Mouse (Mus musculus): ENCODE results near the gene Ntrk2. TPM values are rescaled to one million over a fixed set of nuclear protein-coding genes. Genes with fewer than 3 reads are reported as not detected.

The Ntrk2 gene
- polyA plus RNA-seq, 2 experiments = 0.04 to 0.07 TPM

- Histone ChIP-seq H3K4me2 (ENCODE audit: low read depth) (no peak overlapping the region), H3K27me3 (ENCODE audit: control insufficient read depth, insufficient read depth, low read length) (no peaks in the 10 kb centered on the region), H3K9me3 (ENCODE audit: control insufficient read depth, low read length) (no peaks in the 10 kb centered on the region), H3K27ac (no peak overlapping the region), H3K36me3 (replicated peaks; ENCODE audit: control insufficient read depth, insufficient read depth, low read depth) (no peaks in the 10 kb centered on the region), H3K4me3 (ENCODE audit: insufficient read depth in 1 of 2, low read depth in 2 of 2, low read length in 2 of 2) (no peak overlapping the region), H3K9ac (replicated peaks) (no peak overlapping the region), H3K4me1 (replicated peaks; ENCODE audit: control insufficient read depth in 2 of 2, insufficient read depth in 2 of 2, low read length in 1 of 2) (no peaks in the 10 kb centered on the region)
- 39% methylated on average over 7 of the region's 7 CpGs for WGBS (ENCODE audit: insufficient replicate concordance)
- DNase-seq (ENCODE audit: low read depth in 3 of 3, low spot score in 3 of 3) = no peak
- TF ChIP-seq CTCF (IDR thresholded peaks at IDR 0.05; ENCODE audit: low read depth) (no peak), EP300 (IDR thresholded peaks at IDR 0.05; ENCODE audit: low read depth) (no peak)
- ATAC-seq (ENCODE audit: insufficient read depth) = no peak
Observed at GRCm38 (mm10) chr13:59079761-59080461, 273.5 kb downstream of the Ntrk2 start.

- Histone ChIP-seq H3K9ac (replicated peaks) (no peak overlapping the region), H3K27me3 (ENCODE audit: control insufficient read depth, insufficient read depth, low read length) (no peaks in the 10 kb centered on the region), H3K27ac (no peak overlapping the region), H3K36me3 (replicated peaks; ENCODE audit: control insufficient read depth, insufficient read depth, low read depth) (no peaks in the 10 kb centered on the region), H3K4me3 (ENCODE audit: insufficient read depth in 1 of 2, low read depth in 2 of 2, low read length in 2 of 2) (no peak overlapping the region), H3K9me3 (ENCODE audit: control insufficient read depth, low read length) (no peaks in the 10 kb centered on the region), H3K4me2 (ENCODE audit: low read depth) (no peak overlapping the region), H3K4me1 (replicated peaks; ENCODE audit: control insufficient read depth in 2 of 2, insufficient read depth in 2 of 2, low read length in 1 of 2) (no peaks in the 10 kb centered on the region)
- ATAC-seq (ENCODE audit: insufficient read depth) (no peak), DNase-seq (ENCODE audit: low read depth in 3 of 3, low spot score in 3 of 3) (no peak)
- no peak for TF ChIP-seq CTCF (IDR thresholded peaks at IDR 0.05; ENCODE audit: low read depth)
- no peak for TF ChIP-seq EP300 (IDR thresholded peaks at IDR 0.05; ENCODE audit: low read depth)
- 67% methylated on average over 5 of the region's 5 CpGs for WGBS (ENCODE audit: insufficient replicate concordance)
Observed at GRCm38 (mm10) chr13:59080468-59080867, 274.1 kb downstream of the Ntrk2 start.

DNA sequence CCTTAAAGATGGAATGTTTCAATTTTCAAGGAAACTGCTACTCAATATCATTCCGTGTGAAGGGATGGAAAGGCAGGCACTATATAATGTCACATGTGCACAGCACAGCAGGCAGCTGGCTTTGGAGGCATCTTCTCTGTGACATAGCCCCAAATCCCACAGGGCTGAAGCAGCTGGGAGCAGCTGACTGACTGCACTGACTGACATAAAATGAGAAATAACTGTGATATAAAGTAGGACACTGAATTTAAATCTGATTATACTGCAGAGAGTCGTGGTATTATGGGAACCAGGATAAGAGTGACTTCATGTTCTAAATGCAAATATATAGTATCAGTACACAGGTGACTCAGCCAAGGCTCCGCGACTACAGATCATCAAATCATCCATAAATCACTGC is 282.6 kb downstream of the Ntrk2 start:
- H3K27me3 ChIP-seq (ENCODE audit: control insufficient read depth, insufficient read depth, low read length) = no peaks in the 10 kb centered on the region
- no peaks in the 10 kb centered on the region for H3K36me3 ChIP-seq (replicated peaks; ENCODE audit: control insufficient read depth, insufficient read depth, low read depth)
- no peak for ATAC-seq (ENCODE audit: insufficient read depth)
- H3K9ac ChIP-seq (replicated peaks) = no peak overlapping the region
- no peaks in the 10 kb centered on the region for H3K4me1 ChIP-seq (replicated peaks; ENCODE audit: control insufficient read depth in 2 of 2, insufficient read depth in 2 of 2, low read length in 1 of 2)
- no peak for DNase-seq (ENCODE audit: low read depth in 3 of 3, low spot score in 3 of 3)
- TF ChIP-seq CTCF (IDR thresholded peaks at IDR 0.05; ENCODE audit: low read depth) = no peak
- no peak for TF ChIP-seq EP300 (IDR thresholded peaks at IDR 0.05; ENCODE audit: low read depth)
- no peak overlapping the region for H3K27ac ChIP-seq
- H3K4me3 ChIP-seq (ENCODE audit: insufficient read depth in 1 of 2, low read depth in 2 of 2, low read length in 2 of 2) = no peak overlapping the region
- no peak overlapping the region for H3K4me2 ChIP-seq (ENCODE audit: low read depth)
- WGBS (ENCODE audit: insufficient replicate concordance) = 59% methylated on average over 4 of the region's 4 CpGs
- H3K9me3 ChIP-seq (ENCODE audit: control insufficient read depth, low read length) = no peaks in the 10 kb centered on the region

GRCm38 (mm10) chr13:59091138-59091971 is 285.0 kb downstream of the Ntrk2 start:
- Histone ChIP-seq H3K27ac (no peak overlapping the region), H3K9ac (replicated peaks) (no peak overlapping the region), H3K36me3 (replicated peaks; ENCODE audit: control insufficient read depth, insufficient read depth, low read depth) (no peaks in the 10 kb centered on the region), H3K4me3 (ENCODE audit: insufficient read depth in 1 of 2, low read depth in 2 of 2, low read length in 2 of 2) (no peak overlapping the region), H3K4me2 (ENCODE audit: low read depth) (no peak overlapping the region), H3K9me3 (ENCODE audit: control insufficient read depth, low read length) (no peaks in the 10 kb centered on the region), H3K27me3 (ENCODE audit: control insufficient read depth, insufficient read depth, low read length) (no peaks in the 10 kb centered on the region), H3K4me1 (replicated peaks; ENCODE audit: control insufficient read depth in 2 of 2, insufficient read depth in 2 of 2, low read length in 1 of 2) (no peaks in the 10 kb centered on the region)
- TF ChIP-seq CTCF (IDR thresholded peaks at IDR 0.05; ENCODE audit: low read depth) (no peak), EP300 (IDR thresholded peaks at IDR 0.05; ENCODE audit: low read depth) (no peak)
- 41% methylated on average over 13 of the region's 13 CpGs for WGBS (ENCODE audit: insufficient replicate concordance)
- DNase-seq (ENCODE audit: low read depth in 3 of 3, low spot score in 3 of 3) = no peak
- no peak for ATAC-seq (ENCODE audit: insufficient read depth)
